Mouse (Mus musculus) MEL (cell line): ENCODE results near the gene 1110008P14Rik. TPM values are rescaled to one million over a fixed set of nuclear protein-coding genes. Genes with fewer than 3 reads are reported as not detected.
"Not testable (repeated sequence)": the region's sequence is repeated elsewhere in the genome, so short reads cannot be mapped to it uniquely, and the experiment has no call there.

Experiments
- DNase-seq: peaks from one replicate; pipeline ENCODE4 v3.0.0; 2011; ENCODE audit warnings: low read depth, low spot score
- H3K27ac ChIP-seq: 2 replicates; pipeline ENCODE4 v1.5.1; 2012; ENCODE audit warnings: low read depth, mild to moderate bottlenecking, control low read depth, low read length, moderate library complexity; ENCODE audit not compliant: control insufficient read depth
- H3K27me3 ChIP-seq, 2 experiments: fragments of 150-350 bp in 1 of 2; sonication (generic) in 1 of 2; 2 replicates each; pipeline ENCODE4 v1.6.1; 2012; ENCODE audit warnings: low read length in 2 of 2, mild to moderate bottlenecking in 2 of 2, improper control_type of control experiment in 1 of 2, moderate library complexity in 1 of 2; ENCODE audit not compliant: insufficient read depth in 2 of 2, control insufficient read depth in 1 of 2
- H3K36me3 ChIP-seq, 2 experiments: 2 replicates each; pipeline ENCODE4 v1.6.1; 2012 to 2014; ENCODE audit warnings: low read length in 2 of 2, improper control_type of control experiment in 1 of 2, inconsistent platforms in 1 of 2, mild to moderate bottlenecking in 1 of 2; ENCODE audit not compliant: insufficient read depth in 2 of 2, control insufficient read depth in 1 of 2
- H3K4me1 ChIP-seq, 2 experiments: fragments of 150-350 bp in 1 of 2; sonication (generic) in 1 of 2; 2 replicates each; pipeline ENCODE4 v1.6.1; 2012; ENCODE audit warnings: low read length in 2 of 2, improper control_type of control experiment in 1 of 2, mild to moderate bottlenecking in 1 of 2; ENCODE audit not compliant: insufficient read depth in 2 of 2, control insufficient read depth in 1 of 2
- H3K4me3 ChIP-seq, 2 experiments: fragments of 150-350 bp in 1 of 2; sonication (generic) in 1 of 2; 2 replicates each; pipeline ENCODE4 v1.5.1; 2012; ENCODE audit warnings: low read depth in 2 of 2, low read length in 2 of 2, mild to moderate bottlenecking in 2 of 2, moderate library complexity in 2 of 2, control low read depth in 1 of 2, improper control_type of control experiment in 1 of 2; ENCODE audit not compliant: control insufficient read depth in 1 of 2, insufficient read depth in 1 of 2
- H3K79me2 ChIP-seq: 2 replicates; pipeline ENCODE4 v1.6.1; 2012; ENCODE audit warnings: mild to moderate bottlenecking, low read length, moderate library complexity; ENCODE audit not compliant: control insufficient read depth, poor library complexity, insufficient read depth
- H3K9ac ChIP-seq: 2 replicates; pipeline ENCODE4 v1.6.1; 2012; ENCODE audit warnings: low read depth, mild to moderate bottlenecking, control low read depth, low read length, moderate library complexity; ENCODE audit not compliant: control insufficient read depth, poor library complexity, severe bottlenecking
- H3K9me3 ChIP-seq: fragments of 150-350 bp; sonication (generic); replicated peaks from 2 replicates; pipeline ENCODE4 v1.6.1; 2012; ENCODE audit warnings: mild to moderate bottlenecking, low read length, improper control_type of control experiment, moderate library complexity; ENCODE audit not compliant: insufficient read depth
- BHLHE40 ChIP-seq: IDR thresholded peaks from 2 replicates; pipeline ENCODE4 v1.6.1; 2012; ENCODE audit warnings: low read depth, mild to moderate bottlenecking, inconsistent platforms, low read length, improper control_type of control experiment, borderline replicate concordance
- CHD2 ChIP-seq: IDR thresholded peaks from 2 replicates; pipeline ENCODE4 v1.6.1; 2011; ENCODE audit warnings: low read length, improper control_type of control experiment
- CTCF ChIP-seq, 3 experiments: IDR thresholded peaks in 2 of 3; conservative IDR thresholded peaks in 1 of 3; 2 replicates each; pipeline ENCODE4 v1.5.1; 2011 to 2012; ENCODE audit warnings: low read length in 3 of 3, low read depth in 2 of 3, mild to moderate bottlenecking in 2 of 3, improper control_type of control experiment in 1 of 3, inconsistent platforms in 1 of 3, mixed read lengths in 1 of 3, moderate library complexity in 1 of 3; ENCODE audit not compliant: control insufficient read depth in 1 of 3, insufficient read depth in 1 of 3, poor library complexity in 1 of 3, severe bottlenecking in 1 of 3
- ELF1 ChIP-seq: IDR thresholded peaks from 2 replicates; pipeline ENCODE4 v1.6.1; 2014; ENCODE audit warnings: low read depth, mild to moderate bottlenecking, inconsistent platforms, low read length, improper control_type of control experiment, moderate library complexity
- EP300 ChIP-seq, 2 experiments: IDR thresholded peaks; 2 replicates each; pipeline ENCODE4 v1.6.1; 2011; ENCODE audit warnings: improper control_type of control experiment in 2 of 2, low read length in 2 of 2, low read depth in 1 of 2, mild to moderate bottlenecking in 1 of 2
- ETS1 ChIP-seq: IDR thresholded peaks from 2 replicates; pipeline ENCODE4 v1.6.1; 2012; ENCODE audit warnings: low read depth, mild to moderate bottlenecking, inconsistent platforms, low read length, improper control_type of control experiment, moderate library complexity
- GATA1 ChIP-seq: IDR thresholded peaks from 2 replicates; pipeline ENCODE4 v1.6.1; 2011; ENCODE audit warnings: low read depth, low read length, improper control_type of control experiment
- MAFK ChIP-seq: IDR thresholded peaks from 2 replicates; pipeline ENCODE4 v1.6.1; 2011; ENCODE audit warnings: low read depth, mild to moderate bottlenecking, low read length, improper control_type of control experiment, borderline replicate concordance
- MAX ChIP-seq: IDR thresholded peaks from 2 replicates; pipeline ENCODE4 v1.6.1; 2011; ENCODE audit warnings: low read length, improper control_type of control experiment
- MEF2A ChIP-seq: IDR thresholded peaks from 2 replicates; pipeline ENCODE4 v1.6.1; 2014; ENCODE audit warnings: low read depth, mild to moderate bottlenecking, inconsistent platforms, low read length, improper control_type of control experiment; ENCODE audit not compliant: poor library complexity, insufficient replicate concordance, severe bottlenecking; ENCODE audit errors: extremely low read depth
- MXI1 ChIP-seq: IDR thresholded peaks from 2 replicates; pipeline ENCODE4 v1.6.1; 2011; ENCODE audit warnings: mild to moderate bottlenecking, low read depth, low read length, improper control_type of control experiment
- MYC ChIP-seq: IDR thresholded peaks from 2 replicates; pipeline ENCODE4 v1.6.1; 2011; ENCODE audit warnings: low read depth, mild to moderate bottlenecking, low read length, improper control_type of control experiment, moderate library complexity
- NELFE ChIP-seq: IDR thresholded peaks from 2 replicates; pipeline ENCODE4 v1.6.1; 2011; ENCODE audit warnings: low read depth, low read length, improper control_type of control experiment
- POLR2A ChIP-seq, 2 experiments: IDR thresholded peaks; 2 replicates each; pipeline ENCODE4 v1.6.1; 2011 to 2012; ENCODE audit warnings: low read length in 2 of 2, mild to moderate bottlenecking in 2 of 2, control low read depth in 1 of 2, improper control_type of control experiment in 1 of 2, low read depth in 1 of 2, moderate library complexity in 1 of 2; ENCODE audit not compliant: control insufficient read depth in 1 of 2, insufficient read depth in 1 of 2, poor library complexity in 1 of 2
- POLR2AphosphoS2 ChIP-seq: IDR thresholded peaks from 2 replicates; pipeline ENCODE4 v1.6.1; 2011; ENCODE audit warnings: low read length, improper control_type of control experiment
- TAL1 ChIP-seq: IDR thresholded peaks from 2 replicates; pipeline ENCODE4 v1.6.1; 2012; ENCODE audit warnings: mild to moderate bottlenecking, inconsistent platforms, low read length, moderate library complexity, mixed read lengths
- TBP ChIP-seq: IDR thresholded peaks from 2 replicates; pipeline ENCODE4 v1.8.0; 2011; ENCODE audit warnings: low read depth, low read length, improper control_type of control experiment
- TCF12 ChIP-seq: IDR thresholded peaks from 2 replicates; pipeline ENCODE4 v1.6.1; 2014; ENCODE audit warnings: low read depth, mild to moderate bottlenecking, inconsistent platforms, low read length, improper control_type of control experiment, moderate library complexity
- UBTF ChIP-seq: IDR thresholded peaks from 2 replicates; pipeline ENCODE4 v1.6.1; 2012; ENCODE audit warnings: low read depth, mild to moderate bottlenecking, inconsistent platforms, low read length, improper control_type of control experiment, moderate library complexity, borderline replicate concordance; ENCODE audit not compliant: insufficient read depth
- USF1 ChIP-seq: IDR thresholded peaks from 2 replicates; pipeline ENCODE4 v1.6.1; 2014; ENCODE audit warnings: low read depth, mild to moderate bottlenecking, inconsistent platforms, low read length, improper control_type of control experiment, moderate library complexity
- ZKSCAN1 ChIP-seq: IDR thresholded peaks from 2 replicates; pipeline ENCODE4 v1.6.1; 2012; ENCODE audit warnings: low read depth, mild to moderate bottlenecking, inconsistent platforms, low read length, improper control_type of control experiment, moderate library complexity
- ZMIZ1 ChIP-seq: IDR thresholded peaks from 2 replicates; pipeline ENCODE4 v1.6.1; 2012; ENCODE audit warnings: low read depth, mild to moderate bottlenecking, inconsistent platforms, low read length, improper control_type of control experiment, moderate library complexity
- ZNF384 ChIP-seq: IDR thresholded peaks from 2 replicates; pipeline ENCODE4 v1.6.1; 2012; ENCODE audit warnings: low read depth, mild to moderate bottlenecking, inconsistent platforms, low read length, improper control_type of control experiment
- polyA plus RNA-seq, 2 experiments: library from polyadenylated mRNA; stranded (reverse) in 1 of 2; unstranded in 1 of 2; fragments of >175 nt in 1 of 2; fragments of >200 nt in 1 of 2; gene quantifications; 2 replicates each; pipeline versions ENCODE4 v1.2.1 to v1.2.4; 2012; ENCODE audit warnings: low replicate concordance in 2 of 2, low read depth in 1 of 2; ENCODE audit not compliant: insufficient read length in 2 of 2, insufficient read depth in 1 of 2, missing spikeins in 1 of 2
- total RNA-seq: library from RNA; depleted of rRNA; stranded (reverse); fragments of 300-350 nt; gene quantifications from 2 replicates; pipeline ENCODE4 v1.2.3, GENCODE M21; 2012

1110008P14Rik gene
- total and polyA plus RNA-seq, 3 experiments, result 62.9 to 63.5 TPM; not detected in 1

DNA sequence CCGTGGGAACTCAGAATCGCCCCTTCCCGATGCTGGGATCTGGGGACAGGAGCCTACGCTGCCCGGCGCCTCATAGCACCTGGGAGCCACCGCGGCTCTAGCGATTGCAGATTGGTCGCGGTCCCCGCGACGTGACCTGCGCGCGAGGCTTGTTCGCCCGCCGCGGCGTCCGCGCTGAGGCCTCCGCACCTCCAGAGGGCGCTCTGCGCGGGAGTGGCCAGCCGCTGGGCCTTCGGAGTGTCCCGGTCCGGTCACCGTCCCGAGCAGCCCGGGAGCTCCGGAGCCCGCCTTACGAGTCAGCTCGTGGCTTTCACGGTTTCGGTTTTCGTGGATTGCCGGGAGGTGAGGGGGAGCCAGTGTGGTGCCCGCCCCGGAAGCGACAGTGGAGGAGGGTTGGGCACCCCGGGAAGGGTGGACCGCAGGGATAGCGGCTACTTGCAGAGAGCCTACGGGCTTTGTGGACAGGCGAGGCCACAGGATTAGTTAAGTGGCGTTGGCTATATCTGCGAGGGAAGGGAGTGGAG, 18.9 kb downstream of the 1110008P14Rik start (continued):
- TF ChIP-seq MAFK (no peak), ZKSCAN1 (no peak), NELFE (peak; percentile 70), USF1 (peak; percentile 41), CTCF (IDR thresholded peaks at IDR 0.05 in 2 of 3, conservative IDR thresholded peaks at IDR 0.05 in 1 of 3; ENCODE audit: control insufficient read depth in 1 of 3, insufficient read depth in 1 of 3, low read depth in 2 of 3, low read length in 3 of 3, poor library complexity in 1 of 3, severe bottlenecking in 1 of 3) (peak; percentile 63 to 95 (median 85)), MEF2A (no peak), MYC (no peak; the same call in 1 of the 2 replicates), TAL1 (no peak), GATA1 (no peak), TCF12 (peak; percentile 44), ZNF384 (no peak), POLR2A (IDR thresholded peaks at IDR 0.05; ENCODE audit: control insufficient read depth in 1 of 2, insufficient read depth in 1 of 2, low read depth in 1 of 2, low read length in 2 of 2, poor library complexity in 1 of 2) (peak; percentile 74 to 80), MXI1 (peak; percentile 78), TBP (peak; percentile 12; the same call in 1 of the 2 replicates), CHD2 (no peak), UBTF (peak; percentile 76; the same call in 1 of the 2 replicates), MAX (no peak)

DNA sequence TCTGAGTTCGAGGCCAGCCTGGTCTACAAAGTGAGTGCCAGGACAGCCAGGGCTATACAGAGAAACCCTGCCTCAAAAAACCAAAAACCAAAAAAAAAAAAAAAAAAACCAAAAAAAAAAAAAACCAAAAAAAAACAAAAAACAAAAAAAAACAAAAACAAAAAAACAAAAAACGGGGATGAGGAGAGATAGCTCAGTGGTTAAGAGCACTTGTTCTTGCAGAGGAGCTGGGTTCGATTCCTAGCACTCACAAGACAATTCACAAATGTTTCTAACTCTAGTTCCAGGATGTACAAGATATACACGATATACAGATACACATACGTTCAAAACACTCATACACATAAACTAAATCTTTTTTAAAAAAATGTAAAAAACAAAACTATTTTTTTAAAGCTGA, 19.5 kb downstream of the 1110008P14Rik start:
- not testable (repeated sequence) for H3K4me1 ChIP-seq, H3K36me3 ChIP-seq
- H3K27ac ChIP-seq, result peak overlapping the region; percentile 68

DNA sequence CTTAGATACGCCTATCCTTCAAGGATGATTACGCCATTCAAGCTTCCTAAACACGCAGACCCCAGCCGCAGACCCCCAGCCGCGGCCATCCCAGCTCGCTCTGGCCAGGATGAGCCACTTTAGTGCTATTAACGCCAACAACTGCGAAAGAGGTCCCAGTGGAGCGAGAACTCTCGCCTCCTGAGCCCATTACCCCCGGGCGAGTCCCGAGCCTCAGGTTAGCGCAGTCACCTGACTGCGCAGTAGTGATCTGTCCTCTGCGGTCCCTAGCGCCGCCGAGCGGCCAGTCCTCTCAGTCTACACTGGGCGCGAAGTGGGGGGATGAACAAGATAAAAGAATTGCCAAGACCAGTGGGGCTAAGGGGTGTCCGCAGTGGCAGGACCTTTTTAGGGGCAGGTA, 20.3 kb downstream of the 1110008P14Rik start:
- H3K27me3 ChIP-seq, result peaks cover 3 to 4% of the 10 kb centered on the region in 2 experiments; a peak in 3 of 4 replicates
- H3K9me3 ChIP-seq, result no peaks in the 10 kb centered on the region
- peaks cover 0 to 3% of the 10 kb centered on the region in 2 experiments; a peak in 2 of 4 replicates for H3K36me3 ChIP-seq
- H3K4me3 ChIP-seq, result no peak overlapping the region
- peaks cover 0 to 6% of the 10 kb centered on the region in 2 experiments; a peak in 2 of 4 replicates for H3K4me1 ChIP-seq
- no peak overlapping the region for H3K27ac ChIP-seq
- no peak overlapping the region for H3K9ac ChIP-seq
- DNase-seq, result no peak
- no peak for TF ChIP-seq ELF1
- no peak for TF ChIP-seq ZMIZ1
- TF ChIP-seq CTCF (IDR thresholded peaks at IDR 0.05 in 2 of 3, conservative IDR thresholded peaks at IDR 0.05 in 1 of 3; ENCODE audit: control insufficient read depth in 1 of 3, insufficient read depth in 1 of 3, low read depth in 2 of 3, low read length in 3 of 3, poor library complexity in 1 of 3, severe bottlenecking in 1 of 3), result no peak
- TF ChIP-seq TAL1, result no peak
- TF ChIP-seq BHLHE40, result no peak
- TF ChIP-seq POLR2AphosphoS2, result no peak
- no peak for TF ChIP-seq EP300 (IDR thresholded peaks at IDR 0.05; ENCODE audit: low read depth in 1 of 2, low read length in 2 of 2)
- TF ChIP-seq USF1, result no peak
- no peak for TF ChIP-seq ETS1
- no peak for TF ChIP-seq TCF12
- H3K79me2 ChIP-seq, result peaks cover 6% of the 10 kb centered on the region; the same call in 1 of the 2 replicates

More for the DNA sequence above, 19.5 kb downstream of the 1110008P14Rik start:
- peak; percentile 83 for TF ChIP-seq ZNF384
- TF ChIP-seq, all 39 proteins: peak for 1; not testable (repeated sequence) for 38
- not testable (repeated sequence) for H3K9me3 ChIP-seq, H3K27me3 ChIP-seq, DNase-seq, H3K79me2 ChIP-seq
- Histone ChIP-seq H3K4me3 (peak overlapping the region; percentile 70 to 80), H3K9ac (peak overlapping the region; percentile 82)
